Comparison of ENCODE assay signal across 8 mouse cellular contexts in genomic region chr6:115996171-115996851, GRCm38 (mm10). TPM values are rescaled to one million over a fixed set of nuclear protein-coding genes. Genes with fewer than 3 reads are reported as not detected.
DNase-seq lines count a peak whose midpoint lies in the region; ATAC-seq and TF ChIP-seq lines count a peak whose summit lies in the region.

No protein-coding gene starts in this region.

- H3K27me3 ChIP-seq in heart, adult 2 months (ENCODE audit: control insufficient read depth, insufficient read depth, low read length): no peaks in the 10 kb centered on the region
- H3K27me3 ChIP-seq in kidney, embryonic 16.5 days (ENCODE audit: insufficient read depth, low read length): 0 out of 2 replicates have a peak, but pooled peaks cover 10% of the 10 kb centered on the region

- peak; percentile 49; the same call in 1 of the 2 replicates for TF ChIP-seq POLR2A in heart, adult 2 months (IDR thresholded peaks at IDR 0.05; ENCODE audit: insufficient read depth, low read depth, low read length)

- H3K9me3 ChIP-seq in kidney, embryonic 16.5 days (ENCODE audit: low read length): no peaks in the 10 kb centered on the region

- H3K79me2 ChIP-seq in heart, adult 2 months (replicated peaks; ENCODE audit: control insufficient read depth, insufficient read depth, low read length): peaks cover 7% of the 10 kb centered on the region

- intact Hi-C loops in gastrocnemius, postnatal 14 days (cut with DNase I; ENCODE audit: low total_unique reads): no loop called here
- intact Hi-C loops in heart, adult 2 months (cut with DNase I): loop anchor here (1.0 kb wide), 1 partner anchor 10 kb away; no protein-coding TSS in a partner anchor

- H3K9ac ChIP-seq in heart, adult 2 months (ENCODE audit: low read depth, low read length): no peak overlapping the region
- H3K9ac ChIP-seq in kidney, embryonic 16.5 days (replicated peaks; ENCODE audit: low read length): peak overlapping the region; percentile 53; the same call in 1 of the 2 replicates

- DNase-seq in gastrocnemius, postnatal 14 days: peak; percentile 60
- no peak for DNase-seq in gastrocnemius, adult 8-10 months (ENCODE audit: low spot score in 2 of 2)
- DNase-seq in Muller cell, postnatal 12 days (ENCODE audit: inconsistent ontology term): peak; percentile 64
- DNase-seq in heart, adult 2 months: peak; percentile 76 to 85
- peak; percentile 81 for DNase-seq in lung, postnatal 36 days
- DNase-seq in urinary bladder, postnatal 36 days (ENCODE audit: low spot score in 2 of 2): no peak

- H3K36me3 ChIP-seq in heart, adult 2 months (ENCODE audit: control insufficient read depth, insufficient read depth, low read length): no peaks in the 10 kb centered on the region; the same call in 1 of the 2 replicates
- no peaks in the 10 kb centered on the region for H3K36me3 ChIP-seq in kidney, embryonic 16.5 days (ENCODE audit: insufficient read depth, low read length)

- peaks cover 25% of the 10 kb centered on the region for H3K4me1 ChIP-seq in heart, adult 2 months (ENCODE audit: control insufficient read depth, insufficient read depth, low read length)
- peaks cover 57% of the 10 kb centered on the region for H3K4me1 ChIP-seq in kidney, embryonic 16.5 days (ENCODE audit: insufficient read depth, low read length)

- H3K4me2 ChIP-seq in kidney, embryonic 16.5 days (replicated peaks; ENCODE audit: low read depth, low read length): peak overlapping the region; percentile 73; the same call in 1 of the 2 replicates

- TF ChIP-seq CTCF in heart, adult 2 months (IDR thresholded peaks at IDR 0.05): peak; percentile 51

- 17% methylated on average over 6 of the region's 6 CpGs for WGBS in heart, adult 2 months
- 29% methylated on average over 6 of the region's 6 CpGs for WGBS in kidney, embryonic 16.5 days

- peak overlapping the region; percentile 30; the same call in 1 of the 2 replicates for H3K4me3 ChIP-seq in heart, adult 2 months
- no peak overlapping the region; the same call in 1 of the 2 replicates for H3K4me3 ChIP-seq in kidney, embryonic 16.5 days (ENCODE audit: low read length)

- H3K27ac ChIP-seq in heart, adult 2 months: peak overlapping the region; percentile 91
- peak overlapping the region; percentile 97 for H3K27ac ChIP-seq in kidney, embryonic 16.5 days (ENCODE audit: low read length)

- peak; percentile 88 for TF ChIP-seq EP300 in heart, adult 2 months (IDR thresholded peaks at IDR 0.05; ENCODE audit: insufficient read depth, low read depth, low read length)

- ATAC-seq in kidney, embryonic 16.5 days (ENCODE audit: low FRiP score, low TSS enrichment): peak; percentile 17
- no peak for ATAC-seq in monocyte, adult 5-6 weeks (replicated peaks; ENCODE audit: insufficient number of reproducible peaks, low FRiP score, low TSS enrichment, poor library complexity, severe bottlenecking)

RNA-seq across cellular contexts. Expression of gene Plxnd1, which starts 1.5 kb away (rescaled TPM):
- total RNA-seq in gastrocnemius, postnatal 14 days (2021): 10 to 100 TPM; 65.6 to 80.3 TPM
- total RNA-seq in gastrocnemius, adult 8-10 months (2022): 10 to 100 TPM; 12.9 to 25.5 (median 19.1) TPM
- 10 to 100 TPM; 58.8 to 90.6 TPM for total RNA-seq in heart, adult 2 months (2021)
- polyA plus RNA-seq in heart, adult 2 months (2012; rRNA removed): 79.9 and 102 TPM in 2 replicates
- polyA plus RNA-seq in kidney, embryonic 16.5 days (2015; fragmentation: Nextera tagmentation; extraction: Ambion mirVana): 55.5 and 62.4 TPM in 2 replicates
- 8.2 to 17.6 TPM (median 17.6 TPM) in 3 replicates for total RNA-seq in monocyte, adult 5-6 weeks (2017)

RNA-seq across cellular contexts. Expression of gene H1foo, which starts 51.6 kb away (rescaled TPM):
- not detected for total RNA-seq in gastrocnemius, postnatal 14 days (2021)
- total RNA-seq in gastrocnemius, adult 8-10 months (2022): not detected
- not detected for total RNA-seq in heart, adult 2 months (2021)
- not detected in 2 replicates for polyA plus RNA-seq in heart, adult 2 months (2012; rRNA removed)
- not detected in 2 replicates for polyA plus RNA-seq in kidney, embryonic 16.5 days (2015; fragmentation: Nextera tagmentation; extraction: Ambion mirVana)
- not detected in 3 replicates for total RNA-seq in monocyte, adult 5-6 weeks (2017)

Comparison
In these comparisons a context has a peak if more than half of its experiments do, and no peak if none do; other contexts are left out.
1. DNase-seq: peak in gastrocnemius, postnatal 14 days (single experiment), Muller cell, postnatal 12 days (single experiment), heart, adult 2 months (2 of 2) and lung, postnatal 36 days (single experiment); none in gastrocnemius, adult 8-10 months (0 of 2) and urinary bladder, postnatal 36 days (0 of 2).